Mouse (Mus musculus) naive thymus-derived CD4-positive, alpha-beta T cell, adult 2 months (primary cell): ENCODE measurements around the gene Pradc1.
A peak's percentile ranks its signal among the peaks of the same experiment; 100 is the strongest.

Source experiments
- DNase-seq: peaks from one replicate; pipeline ENCODE4 v3.0.0-alpha.2; 2011; ENCODE audit warnings: low read depth

Gene Pradc1

GRCm38 (mm10) chr6:85451664-85452410, at the start of gene Pradc1:
Gene Pradc1, minus strand, starts transcription at chr6:85451970.
- DNase-seq, result peak; percentile 94

- DNase-seq, result no peak
Observed at GRCm38 (mm10) chr6:85500416-85500815, 48.6 kb upstream of the Pradc1 start.

- no peak for DNase-seq
Observed at GRCm38 (mm10) chr6:85498147-85498546, 46.4 kb upstream of the Pradc1 start.

- no peak for DNase-seq
Observed at GRCm38 (mm10) chr6:85496976-85497375, 45.2 kb upstream of the Pradc1 start.

GRCm38 (mm10) chr6:85491606-85492005, 39.8 kb upstream of the Pradc1 start:
- DNase-seq, result no peak

- no peak for DNase-seq
Observed at GRCm38 (mm10) chr6:85490252-85490651, 38.5 kb upstream of the Pradc1 start.

GRCm38 (mm10) chr6:85489717-85490116, 37.9 kb upstream of the Pradc1 start:
- no peak for DNase-seq

- no peak for DNase-seq
Observed at GRCm38 (mm10) chr6:85488510-85488909, 36.7 kb upstream of the Pradc1 start.

- no peak for DNase-seq
Observed at GRCm38 (mm10) chr6:85485738-85486137, 34.0 kb upstream of the Pradc1 start.

GRCm38 (mm10) chr6:85483843-85484721, 32.3 kb upstream of the Pradc1 start:
- no peak for DNase-seq

GRCm38 (mm10) chr6:85480685-85481084, 28.9 kb upstream of the Pradc1 start:
- no peak for DNase-seq

- no peak for DNase-seq
Observed at GRCm38 (mm10) chr6:85479979-85480378, 28.2 kb upstream of the Pradc1 start.

GRCm38 (mm10) chr6:85478416-85478815, 26.6 kb upstream of the Pradc1 start:
- DNase-seq, result no peak

GRCm38 (mm10) chr6:85477366-85477917, 25.7 kb upstream of the Pradc1 start:
- DNase-seq, result peak; percentile 43

- no peak for DNase-seq
Observed at GRCm38 (mm10) chr6:85475581-85475980, 23.8 kb upstream of the Pradc1 start.

- DNase-seq, result no peak
Observed at GRCm38 (mm10) chr6:85472542-85472941, 20.8 kb upstream of the Pradc1 start.

GRCm38 (mm10) chr6:85471962-85472361, 20.2 kb upstream of the Pradc1 start:
- no peak for DNase-seq

GRCm38 (mm10) chr6:85469660-85470430, 18.1 kb upstream of the Pradc1 start:
- DNase-seq, result no peak

GRCm38 (mm10) chr6:85465381-85465780, 13.6 kb upstream of the Pradc1 start:
- no peak for DNase-seq

GRCm38 (mm10) chr6:85459621-85460020, 7.9 kb upstream of the Pradc1 start:
- DNase-seq, result no peak

GRCm38 (mm10) chr6:85452816-85453215, 1.0 kb upstream of the Pradc1 start:
- no peak for DNase-seq

- DNase-seq, result no peak
Observed at GRCm38 (mm10) chr6:85452411-85452665, 568 bp upstream of the Pradc1 start.
